Mouse (Mus musculus) erythroblast, embryonic 14.5 days (primary cell): ENCODE results near the gene Clcn1. TPM values are rescaled to one million over a fixed set of nuclear protein-coding genes. Genes with fewer than 3 reads are reported as not detected.

ENCODE experiments used
- H3K27me3 ChIP-seq: 2 replicates; pipeline ENCODE4 v1.6.1; 2012; ENCODE audit warnings: inconsistent platforms; ENCODE audit not compliant: control insufficient read depth
- H3K36me3 ChIP-seq: 2 replicates; pipeline ENCODE4 v1.6.1; 2012; ENCODE audit warnings: mild to moderate bottlenecking, inconsistent platforms; ENCODE audit not compliant: control insufficient read depth
- H3K4me1 ChIP-seq: 2 replicates; pipeline ENCODE4 v1.6.1; 2012; ENCODE audit warnings: inconsistent platforms; ENCODE audit not compliant: control insufficient read depth
- H3K4me3 ChIP-seq: replicated peaks from 2 replicates; pipeline ENCODE3; 2012; ENCODE audit warnings: moderate library complexity, mild to moderate bottlenecking, inconsistent platforms
- H3K9me3 ChIP-seq: 2 replicates; pipeline ENCODE4 v1.6.1; 2012; ENCODE audit warnings: low read length, inconsistent platforms, mixed read lengths; ENCODE audit not compliant: control insufficient read depth
- GATA1 ChIP-seq: IDR thresholded peaks from 2 replicates; pipeline ENCODE4 v1.6.1; 2012; ENCODE audit warnings: low read length, inconsistent platforms, mixed read lengths
- TAL1 ChIP-seq: IDR thresholded peaks from 3 replicates; pipeline ENCODE4 v1.6.1; 2012; ENCODE audit warnings: low read length, inconsistent platforms, mixed read lengths
- polyA plus RNA-seq: library from polyadenylated mRNA; stranded (reverse); fragments of >175 nt; gene quantifications from 2 replicates; pipeline ENCODE4 v1.2.3, GENCODE M21; 2012

Clcn1 gene
- polyA plus RNA-seq, 1 experiment: not detected

DNA sequence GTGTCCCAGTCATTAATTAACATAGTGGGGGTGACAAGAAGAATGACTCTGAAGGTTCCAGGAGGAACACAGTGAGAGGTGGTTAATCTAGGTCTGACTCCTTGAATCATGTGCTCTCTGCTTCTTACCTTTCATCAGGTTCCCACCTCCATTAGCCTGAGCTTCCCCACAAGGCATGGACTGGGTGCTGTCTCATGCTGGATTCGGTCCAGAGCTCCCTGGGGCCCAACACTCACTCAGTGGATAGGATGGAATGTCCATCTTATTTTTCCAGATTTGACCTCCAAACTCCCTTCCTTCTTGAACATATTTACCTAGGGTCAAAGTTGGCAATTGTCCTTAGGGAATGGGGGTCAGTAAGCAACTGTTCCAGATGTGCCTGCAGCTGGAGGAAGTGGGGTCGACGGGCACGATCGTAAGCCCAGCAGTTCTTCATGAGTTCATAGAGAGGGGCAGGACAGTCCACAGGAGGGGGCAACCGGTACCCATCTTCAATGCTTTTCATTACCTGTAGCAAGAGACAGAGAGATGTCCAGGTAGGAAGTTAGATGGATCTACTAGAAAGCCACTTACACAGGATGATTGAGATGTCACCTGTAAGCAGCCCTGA is 73.9 kb downstream of the Clcn1 start:
- Histone ChIP-seq H3K36me3 (peaks cover 20% of the 10 kb centered on the region), H3K27me3 (no peaks in the 10 kb centered on the region), H3K4me1 (no peaks in the 10 kb centered on the region), H3K9me3 (no peaks in the 10 kb centered on the region), H3K4me3 (no peak overlapping the region)
- TF ChIP-seq TAL1: no peak
- TF ChIP-seq GATA1: no peak

DNA sequence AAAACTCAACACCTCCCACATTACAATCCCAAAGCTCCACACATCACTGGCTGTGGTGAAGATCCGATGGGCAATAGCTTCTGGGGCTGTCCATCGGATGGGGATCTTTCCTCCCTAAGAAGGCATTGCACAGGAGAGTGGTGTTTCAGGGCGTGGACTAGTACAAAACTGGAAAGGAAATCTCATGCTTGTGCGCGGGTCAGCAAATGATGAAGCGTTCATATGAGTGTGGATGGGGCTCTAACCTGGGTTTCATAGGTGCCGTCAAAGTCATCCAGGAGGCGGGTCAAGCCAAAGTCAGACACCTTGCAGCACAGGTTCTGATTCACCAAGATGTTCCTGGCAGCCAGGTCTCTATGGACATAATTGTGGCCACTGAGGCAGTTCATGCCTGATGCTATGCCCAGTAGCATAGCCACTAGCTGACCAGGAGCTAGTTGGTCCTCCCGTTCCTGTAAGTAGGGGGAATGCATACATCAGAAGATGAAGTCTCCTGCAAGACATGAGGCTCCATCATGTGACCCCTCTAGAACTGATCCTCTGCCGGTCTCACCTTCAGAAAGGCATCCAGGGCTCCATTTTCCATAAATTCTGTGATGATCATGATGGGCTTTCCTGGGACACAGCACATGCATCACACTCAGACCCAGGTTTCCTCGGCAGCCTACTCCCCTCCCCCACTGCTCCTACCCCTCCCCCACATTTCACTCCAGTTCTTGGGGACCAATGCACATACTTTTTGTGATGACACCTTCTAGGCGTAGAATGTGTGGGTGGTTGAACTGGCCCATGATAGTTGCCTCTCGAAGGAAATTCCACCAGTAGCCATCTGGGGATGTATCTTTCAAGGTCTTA is 74.8 kb downstream of the Clcn1 start:
- Histone ChIP-seq H3K9me3 (no peaks in the 10 kb centered on the region), H3K4me1 (no peaks in the 10 kb centered on the region), H3K27me3 (no peaks in the 10 kb centered on the region), H3K36me3 (peaks cover 15% of the 10 kb centered on the region), H3K4me3 (no peak overlapping the region)
- TF ChIP-seq TAL1 (no peak), GATA1 (no peak)

DNA sequence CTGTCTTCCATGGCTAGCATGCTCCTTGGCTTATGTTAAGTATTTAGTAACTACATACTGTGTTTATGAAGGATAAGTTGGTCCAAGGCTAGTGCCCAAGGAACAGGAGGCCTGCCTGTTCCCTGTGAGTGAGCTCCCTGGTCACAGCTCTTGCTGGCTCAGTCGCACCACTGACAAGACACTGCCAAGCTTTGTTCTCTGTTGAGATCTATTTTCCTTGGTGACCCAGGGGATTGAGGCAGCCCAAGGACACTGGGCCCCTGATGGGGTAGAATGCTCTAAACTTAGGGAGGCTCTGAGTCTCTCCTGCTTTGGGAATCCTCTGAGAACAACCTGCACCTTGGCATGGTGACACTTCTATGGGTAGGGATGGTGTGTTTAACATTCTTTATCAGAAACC is 75.6 kb downstream of the Clcn1 start:
- H3K36me3 ChIP-seq: peaks cover 13% of the 10 kb centered on the region
- TF ChIP-seq TAL1: no peak
- no peak for TF ChIP-seq GATA1
- no peak overlapping the region for H3K4me3 ChIP-seq
- H3K27me3 ChIP-seq: no peaks in the 10 kb centered on the region
- no peaks in the 10 kb centered on the region for H3K9me3 ChIP-seq
- H3K4me1 ChIP-seq: no peaks in the 10 kb centered on the region

DNA sequence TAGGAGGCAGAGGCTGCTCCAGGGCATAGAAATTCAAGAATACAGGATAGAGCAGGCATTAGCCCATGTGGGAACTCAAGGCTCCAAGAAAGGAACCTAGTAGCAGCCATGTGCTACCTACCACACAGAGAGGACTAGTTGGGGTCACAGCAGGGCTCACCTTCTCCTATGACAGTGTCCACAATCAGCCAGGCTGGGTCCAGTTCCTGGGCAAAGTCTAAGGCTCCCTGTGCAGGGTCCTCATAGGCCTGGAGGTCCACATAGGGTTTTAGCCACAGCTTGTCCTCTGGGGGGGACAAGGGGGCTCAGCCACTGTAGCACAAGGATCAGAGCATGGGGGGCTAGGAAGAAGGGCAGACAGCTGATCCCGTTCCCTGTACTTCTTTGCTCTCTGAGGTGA is 76.0 kb downstream of the Clcn1 start:
- Histone ChIP-seq H3K36me3 (peaks cover 13% of the 10 kb centered on the region), H3K4me1 (no peaks in the 10 kb centered on the region), H3K4me3 (no peak overlapping the region), H3K9me3 (no peaks in the 10 kb centered on the region), H3K27me3 (no peaks in the 10 kb centered on the region)
- no peak for TF ChIP-seq TAL1
- no peak for TF ChIP-seq GATA1

DNA sequence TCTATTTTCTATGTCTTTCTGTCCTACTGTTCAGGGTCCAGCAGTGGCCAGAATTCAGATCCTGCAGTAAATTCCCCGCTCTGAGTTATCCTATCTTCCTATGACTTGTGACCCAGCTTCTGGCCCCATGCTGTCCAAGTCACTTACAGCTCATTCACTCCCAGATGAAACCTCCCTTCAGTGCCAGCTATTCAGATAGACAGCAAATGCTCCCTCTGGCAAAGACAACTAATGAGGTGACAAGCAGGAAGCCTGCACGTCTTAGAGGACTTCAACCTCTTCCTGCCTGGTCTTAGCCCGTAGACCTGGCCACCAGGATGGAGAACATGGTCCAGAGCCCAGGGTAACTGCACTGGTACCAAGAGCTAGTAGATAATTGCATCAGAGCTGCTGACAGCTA is 76.5 kb downstream of the Clcn1 start:
- no peak overlapping the region for H3K4me3 ChIP-seq
- H3K4me1 ChIP-seq: no peaks in the 10 kb centered on the region
- H3K27me3 ChIP-seq: no peaks in the 10 kb centered on the region
- TF ChIP-seq TAL1: no peak
- no peak for TF ChIP-seq GATA1
- no peaks in the 10 kb centered on the region for H3K9me3 ChIP-seq
- peaks cover 8% of the 10 kb centered on the region for H3K36me3 ChIP-seq

DNA sequence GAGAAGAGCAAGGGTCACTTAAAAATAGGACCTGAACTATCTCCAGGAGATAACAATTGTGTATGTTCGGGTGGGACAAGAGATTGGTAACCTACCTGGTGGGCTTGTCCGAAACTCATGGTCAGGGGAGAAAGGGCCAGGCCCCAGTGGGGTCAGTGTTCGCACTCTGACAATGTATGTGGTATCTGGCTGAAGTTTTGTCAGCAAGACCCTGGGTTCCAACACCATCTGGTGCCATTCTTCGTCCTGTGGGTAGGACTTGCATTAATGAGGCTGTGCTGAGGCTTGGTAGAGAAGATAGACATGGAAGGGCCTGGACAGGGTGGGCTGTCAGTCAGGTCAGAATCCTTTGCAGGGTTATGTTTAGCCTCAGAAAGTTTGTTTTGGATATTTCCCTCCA is 77.6 kb downstream of the Clcn1 start:
- Histone ChIP-seq H3K27me3 (no peaks in the 10 kb centered on the region), H3K9me3 (no peaks in the 10 kb centered on the region), H3K36me3 (peaks cover 2% of the 10 kb centered on the region; the same call in 1 of the 2 replicates), H3K4me3 (no peak overlapping the region), H3K4me1 (no peaks in the 10 kb centered on the region)
- TF ChIP-seq GATA1: no peak
- TF ChIP-seq TAL1: no peak

DNA sequence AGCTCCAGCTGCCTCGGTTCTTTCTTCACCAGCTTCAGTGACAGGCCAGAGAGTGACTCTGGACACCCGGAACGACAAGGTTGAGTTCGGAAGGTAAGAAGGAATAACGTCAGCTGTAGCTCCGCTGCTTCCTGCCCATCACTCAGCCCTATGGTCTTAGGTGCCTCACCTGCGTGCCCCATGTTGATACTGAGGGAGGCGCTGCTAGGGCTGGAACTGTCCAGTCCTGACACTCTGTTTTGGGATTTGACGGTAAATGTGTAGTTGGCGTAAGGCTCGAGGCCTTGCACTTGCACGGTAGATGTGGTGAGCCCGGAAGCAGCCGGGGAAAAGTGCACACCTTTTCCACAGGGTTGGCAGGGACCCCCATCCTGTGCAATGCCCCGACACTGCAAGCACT is 78.1 kb downstream of the Clcn1 start:
- H3K4me1 ChIP-seq: no peaks in the 10 kb centered on the region
- H3K9me3 ChIP-seq: no peaks in the 10 kb centered on the region
- no peak for TF ChIP-seq TAL1
- no peak for TF ChIP-seq GATA1
- H3K27me3 ChIP-seq: no peaks in the 10 kb centered on the region
- no peak overlapping the region for H3K4me3 ChIP-seq
- no peaks in the 10 kb centered on the region; the same call in 1 of the 2 replicates for H3K36me3 ChIP-seq

DNA sequence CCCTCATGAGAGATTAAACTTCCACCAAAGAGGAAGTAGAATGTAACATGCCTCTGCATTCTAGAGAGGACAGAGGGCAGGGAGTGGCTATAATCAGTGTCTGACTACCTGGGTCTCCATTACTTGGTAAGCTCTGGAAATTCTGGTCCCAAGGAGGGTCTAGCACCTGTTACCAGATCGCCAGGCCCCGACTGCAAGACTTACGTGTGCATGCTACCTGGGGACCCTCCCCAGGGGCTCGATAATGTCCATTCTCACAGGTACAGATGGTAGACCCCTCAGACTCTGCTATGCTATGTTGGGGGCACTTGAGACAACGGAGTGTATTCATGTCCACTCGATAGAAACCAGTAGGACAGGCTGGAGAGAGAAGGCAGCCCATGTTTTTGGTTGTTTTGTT is 78.7 kb downstream of the Clcn1 start:
- no peak for TF ChIP-seq GATA1
- TF ChIP-seq TAL1: no peak
- Histone ChIP-seq H3K4me3 (no peak overlapping the region), H3K4me1 (no peaks in the 10 kb centered on the region), H3K36me3 (no peaks in the 10 kb centered on the region; the same call in 1 of the 2 replicates), H3K9me3 (no peaks in the 10 kb centered on the region), H3K27me3 (no peaks in the 10 kb centered on the region)

Other genes with a start within 250 kb of the Clcn1 start
- gene Sva, start 248.3 kb upstream of the Clcn1 start, polyA plus RNA-seq: not detected in 2 replicates
- not detected in 2 replicates for gene Tas2r139, start 145.7 kb upstream of the Clcn1 start, polyA plus RNA-seq
- gene Tas2r144, start 71.4 kb upstream of the Clcn1 start, polyA plus RNA-seq: not detected in 2 replicates
- gene Gstk1, start 40.8 kb upstream of the Clcn1 start, polyA plus RNA-seq: 0.07 TPM in 1 of 2 replicates, not detected in the other
- gene Tmem139, start 24.7 kb upstream of the Clcn1 start, polyA plus RNA-seq: not detected in 2 replicates
- 0.34 and 0.39 TPM in 2 replicates for gene Casp2, start 21.7 kb upstream of the Clcn1 start, polyA plus RNA-seq
- not detected in 2 replicates for gene Fam131b, start 38.0 kb downstream of the Clcn1 start, polyA plus RNA-seq
- gene Zyx, start 62.9 kb downstream of the Clcn1 start, polyA plus RNA-seq: 4.1 TPM in 2 replicates
- gene Epha1, start 86.6 kb downstream of the Clcn1 start, polyA plus RNA-seq: 0.02 TPM in 1 of 2 replicates, not detected in the other
- not detected in 2 replicates for gene Tas2r143, start 113.6 kb downstream of the Clcn1 start, polyA plus RNA-seq
- not detected in 2 replicates for gene Tas2r135, start 118.7 kb downstream of the Clcn1 start, polyA plus RNA-seq
- not detected in 2 replicates for gene Tas2r126, start 147.8 kb downstream of the Clcn1 start, polyA plus RNA-seq
- gene Olfr458, start 178.5 kb downstream of the Clcn1 start, polyA plus RNA-seq: not detected in 2 replicates
- not detected in 2 replicates for gene Olfr457, start 189.7 kb downstream of the Clcn1 start, polyA plus RNA-seq
- not detected in 2 replicates for gene Olfr456, start 200.5 kb downstream of the Clcn1 start, polyA plus RNA-seq